Mouse (Mus musculus) neural tube, embryonic 14.5 days (tissue): ENCODE measurements around the gene Tprg. TPM values are rescaled to one million over a fixed set of nuclear protein-coding genes. Genes with fewer than 3 reads are reported as not detected.
A peak's percentile ranks its signal among the peaks of the same experiment; 100 is the strongest.

Source experiments
- ATAC-seq: fragments of 200-750 bp; cut with Nextera tagmentation; 2 replicates; pipeline ENCODE4 v1.8.0; 2017; ENCODE audit warnings: low read depth, mild to moderate bottlenecking, moderate TSS enrichment, moderate library complexity
- H3K27ac ChIP-seq: fragments of 300-500 bp; sonication (generic); 2 replicates; pipeline ENCODE4 v1.5.1; 2014; ENCODE audit warnings: low read depth, mild to moderate bottlenecking, control low read depth, low read length, moderate library complexity, mixed read lengths
- H3K27me3 ChIP-seq: fragments of 300-500 bp; sonication (generic); 2 replicates; pipeline ENCODE4 v1.6.1; 2014; ENCODE audit warnings: low read length; ENCODE audit not compliant: control insufficient read depth, insufficient read depth
- H3K36me3 ChIP-seq: fragments of 300-500 bp; sonication (generic); 2 replicates; pipeline ENCODE4 v1.6.1; 2014; ENCODE audit warnings: low read length, mixed read lengths; ENCODE audit not compliant: control insufficient read depth, insufficient read depth
- H3K4me1 ChIP-seq: fragments of 300-500 bp; sonication (generic); 2 replicates; pipeline ENCODE4 v1.6.1; 2014; ENCODE audit warnings: low read length; ENCODE audit not compliant: control insufficient read depth, insufficient read depth
- H3K4me2 ChIP-seq: fragments of 300-500 bp; sonication (generic); 2 replicates; pipeline ENCODE4 v1.6.1; 2014; ENCODE audit warnings: mild to moderate bottlenecking, low read depth, low read length, control low read depth
- H3K4me3 ChIP-seq: fragments of 300-500 bp; sonication (generic); 2 replicates; pipeline ENCODE4 v1.5.1; 2014; ENCODE audit warnings: low read depth, low read length, control low read depth, mixed read lengths
- H3K9ac ChIP-seq: fragments of 300-500 bp; sonication (generic); replicated peaks from 2 replicates; pipeline ENCODE4 v1.6.1; 2014; ENCODE audit warnings: low read depth, mild to moderate bottlenecking, control low read depth, low read length, mixed read lengths
- H3K9me3 ChIP-seq: fragments of 300-500 bp; sonication (generic); 2 replicates; pipeline ENCODE4 v1.6.1; 2016; ENCODE audit warnings: low read length; ENCODE audit not compliant: control insufficient read depth
- WGBS: fragments of 180-500 bp; shearing (Covaris S2); extraction: QIAGEN DNeasy Blood & Tissue Kit; methylation state at CpG from one replicate; pipeline ENCODE4 v1.1.7; 2014; 5-methylcytosine and 5-hydroxymethylcytosine counted together
- polyA plus RNA-seq: library from polyadenylated mRNA; unstranded; fragments of >200 nt; fragmentation: Nextera tagmentation; extraction: Ambion mirVana; gene quantifications from 2 replicates; pipeline ENCODE4 v1.2.1, GENCODE M21; 2014

Tprg gene
- polyA plus RNA-seq, 1 experiment from 2014 or later: not detected

DNA sequence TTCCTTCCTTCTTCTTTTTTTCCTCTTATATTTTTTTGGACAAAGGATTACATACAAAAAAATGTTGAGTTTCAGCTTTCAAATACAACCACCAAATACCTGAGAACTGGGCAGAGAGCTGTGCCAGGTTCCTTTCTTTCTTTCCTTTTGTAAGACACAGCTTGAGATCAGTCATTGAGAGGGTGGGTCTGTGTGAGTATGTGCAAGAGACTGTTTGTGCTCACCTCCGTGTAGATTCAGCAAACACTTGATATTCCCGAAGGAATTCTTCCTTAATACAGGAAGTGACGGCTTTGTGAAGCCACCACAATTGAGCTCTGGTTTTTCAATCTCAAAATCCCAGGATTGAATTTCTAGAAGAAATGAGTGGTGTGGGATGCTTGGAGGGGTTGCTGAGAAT is 124.7 kb downstream of the Tprg start:
- ATAC-seq: no peak
- Histone ChIP-seq H3K4me3 (no peak overlapping the region), H3K27ac (no peak overlapping the region), H3K9me3 (no peaks in the 10 kb centered on the region), H3K27me3 (no peaks in the 10 kb centered on the region), H3K36me3 (no peaks in the 10 kb centered on the region), H3K4me2 (no peak overlapping the region), H3K9ac (no peak overlapping the region), H3K4me1 (peaks cover 11% of the 10 kb centered on the region)
- WGBS: 76% methylated on average over 3 of the region's 3 CpGs

- Histone ChIP-seq H3K9me3 (no peaks in the 10 kb centered on the region), H3K4me3 (no peak overlapping the region), H3K4me1 (no peaks in the 10 kb centered on the region), H3K36me3 (no peaks in the 10 kb centered on the region), H3K9ac (no peak overlapping the region), H3K27ac (no peak overlapping the region), H3K27me3 (no peaks in the 10 kb centered on the region), H3K4me2 (no peak overlapping the region)
- ATAC-seq: no peak
- WGBS: 50% methylated on average over 1 of the region's 1 CpGs
These were observed 127.3 kb downstream of the Tprg start for GRCm38 (mm10) chr16:25413885-25414284.

- Histone ChIP-seq H3K4me2 (no peak overlapping the region), H3K9ac (no peak overlapping the region), H3K27me3 (no peaks in the 10 kb centered on the region), H3K9me3 (no peaks in the 10 kb centered on the region), H3K27ac (no peak overlapping the region), H3K36me3 (no peaks in the 10 kb centered on the region), H3K4me1 (no peaks in the 10 kb centered on the region), H3K4me3 (no peak overlapping the region)
- no peak for ATAC-seq
These were observed 128.6 kb downstream of the Tprg start for GRCm38 (mm10) chr16:25415186-25415585.

DNA sequence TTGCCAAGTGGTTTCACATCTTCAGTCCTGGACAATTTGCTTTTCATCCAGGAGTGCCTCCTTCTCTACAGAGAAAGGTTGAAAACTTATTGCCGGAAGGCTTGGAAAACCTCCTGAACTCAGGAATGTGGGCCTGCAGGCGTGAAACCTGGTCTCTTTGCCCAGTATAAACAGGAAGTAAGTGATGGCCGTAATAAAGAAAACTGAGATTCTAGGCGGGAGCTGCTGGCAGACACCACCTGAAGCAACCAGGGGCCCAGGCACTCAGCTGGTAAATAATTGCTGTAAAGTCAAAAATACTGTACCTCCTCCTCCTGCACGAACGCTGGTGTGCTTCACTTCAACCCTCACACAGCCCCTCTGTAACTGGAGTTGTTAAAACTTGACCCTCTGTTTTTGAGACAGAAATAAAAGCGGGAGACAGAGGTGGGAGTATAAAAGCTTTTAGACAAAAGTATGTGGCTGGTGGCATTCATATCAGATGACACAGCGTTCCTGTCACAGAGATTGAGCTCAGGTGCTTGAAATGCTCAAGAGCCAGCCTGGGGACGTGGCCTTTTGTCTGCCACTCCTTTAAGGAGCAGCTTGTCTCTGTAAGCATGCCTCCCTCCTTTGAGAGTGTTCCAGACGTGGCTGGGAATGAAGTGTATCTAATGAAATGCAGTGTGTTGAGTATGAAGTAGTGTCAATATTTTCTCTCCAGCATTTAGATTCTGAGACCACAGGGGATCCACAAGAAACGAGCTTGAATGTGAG is 131.4 kb downstream of the Tprg start:
- whole genome bisulfite sequencing: 60% methylated on average over 11 of the region's 11 CpGs
- no peaks in the 10 kb centered on the region for H3K9me3 ChIP-seq
- no peak overlapping the region for H3K9ac ChIP-seq
- ATAC-seq: no peak
- no peaks in the 10 kb centered on the region for H3K36me3 ChIP-seq
- H3K27me3 ChIP-seq: no peaks in the 10 kb centered on the region
- H3K4me1 ChIP-seq: no peaks in the 10 kb centered on the region
- H3K4me3 ChIP-seq: no peak overlapping the region
- no peak overlapping the region for H3K27ac ChIP-seq
- H3K4me2 ChIP-seq: no peak overlapping the region

DNA sequence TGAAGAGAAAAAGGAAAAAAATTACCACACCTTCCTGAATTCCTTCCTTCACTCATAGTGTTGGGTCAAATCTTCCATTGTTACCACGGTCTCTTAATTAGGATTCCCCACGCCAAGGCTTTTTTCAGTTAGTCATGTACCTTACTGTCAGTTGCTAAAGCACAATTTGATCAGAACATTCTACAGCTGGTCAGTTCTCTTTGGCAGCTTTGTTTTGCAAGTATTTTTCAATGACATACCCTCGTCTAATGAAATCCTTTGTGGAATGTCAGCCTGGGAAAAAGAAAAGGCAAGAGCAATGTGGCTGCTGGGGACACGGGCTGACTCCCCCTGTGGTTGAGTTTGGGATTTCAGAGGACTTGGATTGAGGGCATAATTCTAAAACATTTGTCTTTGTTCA is 136.4 kb downstream of the Tprg start:
- Histone ChIP-seq H3K9ac (no peak overlapping the region), H3K9me3 (no peaks in the 10 kb centered on the region), H3K27ac (no peak overlapping the region), H3K4me1 (no peaks in the 10 kb centered on the region; the same call in 1 of the 2 replicates), H3K4me3 (no peak overlapping the region), H3K36me3 (no peaks in the 10 kb centered on the region), H3K27me3 (no peaks in the 10 kb centered on the region), H3K4me2 (no peak overlapping the region)
- 81% methylated on average over 4 of the region's 4 CpGs for WGBS
- ATAC-seq: no peak

GRCm38 (mm10) chr16:25424001-25424400 is 137.4 kb downstream of the Tprg start:
- no peak overlapping the region for H3K9ac ChIP-seq

GRCm38 (mm10) chr16:25424915-25425314 is 138.3 kb downstream of the Tprg start:
- no peaks in the 10 kb centered on the region for H3K9me3 ChIP-seq
- H3K36me3 ChIP-seq: no peaks in the 10 kb centered on the region
- no peak overlapping the region for H3K9ac ChIP-seq
- WGBS: 45% methylated on average over 9 of the region's 9 CpGs
- peak; percentile 66; the same call in 1 of the 2 replicates for ATAC-seq
- H3K4me1 ChIP-seq: no peaks in the 10 kb centered on the region; the same call in 1 of the 2 replicates
- H3K27me3 ChIP-seq: no peaks in the 10 kb centered on the region
- H3K27ac ChIP-seq: no peak overlapping the region
- no peak overlapping the region for H3K4me3 ChIP-seq
- H3K4me2 ChIP-seq: no peak overlapping the region

More at GRCm38 (mm10) chr16:25424001-25424400, 137.4 kb downstream of the Tprg start:
- Histone ChIP-seq H3K27ac (no peak overlapping the region), H3K36me3 (no peaks in the 10 kb centered on the region), H3K27me3 (no peaks in the 10 kb centered on the region), H3K4me2 (no peak overlapping the region), H3K4me3 (no peak overlapping the region), H3K9me3 (no peaks in the 10 kb centered on the region), H3K4me1 (no peaks in the 10 kb centered on the region; the same call in 1 of the 2 replicates)
- WGBS: 95% methylated on average over 4 of the region's 4 CpGs
- no peak for ATAC-seq

DNA sequence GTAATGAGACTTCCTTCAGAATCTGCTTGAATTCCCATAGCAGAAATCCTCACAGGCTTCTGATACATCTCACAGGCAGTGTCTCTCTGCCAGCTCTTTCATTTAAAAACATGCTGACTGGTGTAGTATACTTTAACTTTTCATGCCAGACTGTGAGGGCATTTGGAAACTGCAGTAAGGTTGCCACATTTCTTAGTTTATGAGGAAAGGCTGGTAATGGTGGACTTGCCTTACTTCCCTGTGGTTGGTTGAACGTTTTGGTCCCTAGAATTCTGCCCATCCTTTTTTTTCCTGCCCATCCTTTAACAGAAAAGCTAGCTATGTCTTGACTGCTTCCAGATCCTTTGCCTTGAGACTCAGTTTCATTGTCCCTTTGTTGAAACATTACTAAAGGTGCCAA is 138.8 kb downstream of the Tprg start:
- Histone ChIP-seq H3K27me3 (no peaks in the 10 kb centered on the region), H3K9me3 (no peaks in the 10 kb centered on the region), H3K4me3 (no peak overlapping the region), H3K27ac (no peak overlapping the region), H3K4me1 (no peaks in the 10 kb centered on the region; the same call in 1 of the 2 replicates), H3K4me2 (no peak overlapping the region), H3K9ac (no peak overlapping the region), H3K36me3 (no peaks in the 10 kb centered on the region)
- ATAC-seq: no peak
- 69% methylated on average over 1 of the region's 1 CpGs for WGBS

DNA sequence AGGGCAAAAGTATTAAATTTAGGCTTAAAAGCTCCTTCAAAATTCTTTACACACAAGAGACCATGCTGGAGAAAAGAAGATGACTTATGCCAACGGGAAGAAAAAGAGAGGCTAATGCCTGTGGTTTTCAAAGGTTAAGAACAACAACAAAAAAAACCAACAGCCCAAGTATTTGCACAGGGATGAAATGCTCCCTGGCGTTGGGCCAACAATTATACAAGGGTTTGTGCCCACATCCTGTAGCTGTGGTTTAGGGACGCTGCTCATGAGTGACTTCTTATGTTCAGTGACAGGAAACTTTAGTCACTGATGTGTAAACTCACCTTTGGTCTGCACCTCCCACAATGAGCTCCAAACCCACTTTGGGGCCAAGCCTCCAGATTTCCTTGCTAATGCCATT is 139.6 kb downstream of the Tprg start:
- Histone ChIP-seq H3K4me3 (no peak overlapping the region), H3K4me2 (no peak overlapping the region), H3K9me3 (no peaks in the 10 kb centered on the region), H3K27ac (no peak overlapping the region), H3K27me3 (no peaks in the 10 kb centered on the region), H3K36me3 (no peaks in the 10 kb centered on the region), H3K9ac (no peak overlapping the region), H3K4me1 (no peaks in the 10 kb centered on the region; the same call in 1 of the 2 replicates)
- no peak for ATAC-seq
- 70% methylated on average over 3 of the region's 3 CpGs for WGBS
